Mouse (Mus musculus) G1E-ER4 (cell line): ENCODE measurements around the gene Atf7ip2. TPM values are rescaled to one million over a fixed set of nuclear protein-coding genes. Genes with fewer than 3 reads are reported as not detected.

Experiments
- GATA1 ChIP-seq: IDR thresholded peaks from one replicate; pipeline ENCODE4 v1.8.0; 2012; ENCODE audit warnings: low read length, inconsistent platforms
- polyA plus RNA-seq: library from polyadenylated mRNA; stranded (reverse); fragments of >175 nt; gene quantifications from 2 replicates; pipeline ENCODE4 v1.2.3, GENCODE M21; 2012

The Atf7ip2 gene
- not detected in 2 replicates for polyA plus RNA-seq

DNA sequence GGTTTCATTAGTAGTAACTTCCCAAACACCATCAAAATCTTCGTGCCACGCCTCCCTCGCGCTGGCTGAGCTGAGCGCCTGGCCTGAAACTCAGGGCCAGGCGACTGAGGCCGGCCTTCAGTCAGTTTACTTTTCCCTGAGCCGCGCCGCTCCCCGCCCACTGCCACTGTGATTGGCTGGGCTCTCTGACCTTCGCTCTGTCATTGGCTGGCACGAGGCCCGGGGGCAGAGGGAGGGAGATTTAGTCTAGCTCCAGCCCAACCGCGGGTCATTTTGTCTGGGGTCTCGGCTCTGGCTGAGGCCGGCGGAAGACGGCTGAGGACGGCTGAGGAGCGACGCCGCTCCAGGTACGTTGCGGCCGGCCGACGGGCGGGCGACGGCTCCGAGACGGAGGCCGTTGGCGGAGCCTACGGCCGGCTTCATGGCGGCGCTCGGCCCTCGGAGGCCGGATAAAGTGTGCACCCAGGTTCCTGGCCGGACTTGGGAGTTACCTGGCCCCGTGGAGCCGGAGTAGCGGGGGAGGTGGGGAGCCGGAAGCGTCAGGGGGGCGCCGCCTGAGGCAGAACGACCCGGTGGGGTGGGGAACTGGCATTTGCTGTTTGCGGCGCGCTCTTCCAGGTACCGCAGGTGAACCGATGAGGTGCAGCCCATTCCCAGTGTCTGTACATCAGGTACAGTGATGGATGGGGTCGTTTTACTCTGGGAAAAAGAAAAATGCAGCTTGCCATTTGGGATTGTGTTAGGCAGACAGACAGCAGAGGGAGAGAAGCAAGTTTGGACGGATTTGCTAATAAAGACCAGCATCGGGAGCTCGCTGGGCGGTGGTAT lies at the start of gene Atf7ip2:
Gene Atf7ip2 (plus strand): TSS at position 34 of the 828 bp plus-strand sequence.
- TF ChIP-seq GATA1 = no peak

DNA sequence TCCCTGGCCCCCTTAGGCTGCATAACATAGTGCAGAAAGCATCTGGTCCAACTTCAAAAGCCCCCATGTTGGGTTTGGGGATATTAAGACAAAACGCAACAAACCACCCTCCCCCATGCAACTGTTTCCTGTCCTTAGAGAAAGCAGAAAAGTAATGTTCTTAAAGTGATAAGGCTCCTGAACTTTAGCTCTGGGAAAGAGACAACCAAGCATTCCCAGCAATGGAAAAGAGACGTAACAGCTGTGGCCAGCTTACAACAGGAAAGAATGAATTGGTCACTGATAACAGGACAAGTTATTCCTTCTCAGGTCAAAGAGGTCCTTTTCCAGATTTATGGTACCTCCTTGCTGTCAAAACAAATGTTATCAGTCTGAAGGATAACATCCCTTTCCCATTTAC lies 49.3 kb upstream of the Atf7ip2 start:
- TF ChIP-seq GATA1 = no peak

DNA sequence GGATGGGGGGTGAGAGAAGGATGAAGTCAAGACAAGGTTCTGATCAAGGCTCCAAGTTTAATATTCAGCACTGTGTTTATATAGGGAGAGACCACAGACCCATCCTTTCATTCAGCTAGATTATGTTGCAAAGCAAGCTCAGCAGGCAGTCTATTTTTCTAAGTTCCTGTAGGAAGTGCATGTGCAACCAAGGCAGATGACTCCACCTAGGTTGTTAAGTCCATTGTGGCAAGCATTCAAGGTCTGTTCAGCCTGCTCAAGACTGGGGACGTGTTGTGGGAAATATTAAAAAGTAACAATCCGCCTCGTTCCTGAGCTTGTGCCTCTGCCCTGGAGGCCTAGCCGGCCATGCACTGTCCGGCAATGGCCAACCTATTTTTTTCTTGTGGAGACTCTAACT lies 45.1 kb upstream of the Atf7ip2 start:
- no peak for TF ChIP-seq GATA1

DNA sequence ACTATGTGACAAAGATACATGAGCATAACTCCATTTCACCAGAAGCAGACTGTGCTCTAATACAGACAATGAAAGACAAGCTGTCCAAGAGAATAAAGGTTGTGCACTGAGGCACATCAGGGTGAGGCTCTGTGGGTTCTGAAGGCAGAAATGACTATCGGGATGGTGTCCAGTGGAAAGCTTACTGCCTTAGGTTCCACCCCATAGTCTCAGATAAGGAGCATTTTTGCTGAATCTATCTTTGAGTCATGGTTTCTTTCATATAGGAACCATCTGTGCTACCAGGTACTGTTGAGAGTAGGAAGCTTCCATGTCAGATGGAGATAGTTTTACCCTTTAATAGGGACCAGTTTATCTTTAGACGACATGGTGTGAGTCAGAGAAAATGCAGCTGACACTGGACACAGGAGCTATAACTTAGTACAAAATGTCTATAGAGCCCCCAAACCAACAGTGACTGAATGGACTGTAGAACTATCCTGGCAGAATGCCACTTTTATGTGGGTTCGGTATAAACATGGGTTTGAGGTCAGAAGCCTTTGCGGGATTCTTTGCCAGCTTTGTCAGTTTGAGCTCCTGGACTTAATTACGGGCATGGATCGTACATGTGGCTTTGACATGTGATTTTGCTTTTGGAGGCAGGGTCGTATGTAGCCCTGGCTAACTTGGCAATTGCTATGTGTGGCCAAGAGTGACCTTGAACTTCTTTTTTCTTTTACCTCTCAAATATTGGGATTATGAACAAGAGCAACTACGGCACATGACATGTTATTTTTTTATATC lies 23.2 kb upstream of the Atf7ip2 start:
- TF ChIP-seq GATA1 = no peak

DNA sequence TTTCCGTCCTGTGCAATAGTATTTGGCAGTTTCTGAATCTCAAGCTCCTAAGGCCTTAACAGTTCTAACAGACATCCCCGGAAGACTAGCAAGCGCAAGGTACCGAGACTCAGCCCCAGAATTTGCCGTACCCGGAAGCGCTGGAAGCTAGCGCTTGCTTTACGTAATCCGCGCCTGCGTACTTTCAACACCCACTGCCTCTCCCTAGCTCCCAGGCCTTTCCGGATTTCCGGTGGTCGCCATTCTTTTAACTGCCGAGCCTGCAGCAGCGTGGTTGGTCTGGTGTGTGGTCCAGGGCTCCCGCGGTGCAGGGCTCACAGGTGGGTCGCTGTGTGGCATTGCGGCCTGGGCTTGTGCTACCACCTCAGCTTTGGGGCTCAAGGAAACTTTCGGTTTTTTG lies 22.5 kb upstream of the Atf7ip2 start, which contains the start of gene Rpl39l:
Gene Rpl39l (plus strand): TSS at position 222 of the 400 bp plus-strand sequence.
- no peak for TF ChIP-seq GATA1

DNA sequence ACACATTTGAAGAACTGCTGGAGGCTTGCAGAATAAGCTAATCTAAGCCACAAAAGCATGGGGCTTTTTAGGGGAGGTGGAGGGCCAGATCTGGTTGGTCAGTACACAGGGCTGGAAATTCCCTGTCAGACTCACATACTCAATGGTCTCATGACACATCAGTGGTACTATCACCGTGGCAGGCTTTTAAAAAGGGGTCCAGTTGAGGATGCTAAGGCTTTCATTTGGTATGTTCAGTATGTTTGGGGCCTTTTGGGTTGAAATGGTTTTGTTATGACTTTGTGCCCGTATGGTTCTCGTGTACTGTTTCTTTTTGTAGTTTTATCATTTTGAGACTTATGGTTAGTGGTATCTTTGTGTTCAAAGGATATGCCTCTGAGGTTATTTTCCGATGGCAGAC lies 21.2 kb upstream of the Atf7ip2 start:
- no peak for TF ChIP-seq GATA1

DNA sequence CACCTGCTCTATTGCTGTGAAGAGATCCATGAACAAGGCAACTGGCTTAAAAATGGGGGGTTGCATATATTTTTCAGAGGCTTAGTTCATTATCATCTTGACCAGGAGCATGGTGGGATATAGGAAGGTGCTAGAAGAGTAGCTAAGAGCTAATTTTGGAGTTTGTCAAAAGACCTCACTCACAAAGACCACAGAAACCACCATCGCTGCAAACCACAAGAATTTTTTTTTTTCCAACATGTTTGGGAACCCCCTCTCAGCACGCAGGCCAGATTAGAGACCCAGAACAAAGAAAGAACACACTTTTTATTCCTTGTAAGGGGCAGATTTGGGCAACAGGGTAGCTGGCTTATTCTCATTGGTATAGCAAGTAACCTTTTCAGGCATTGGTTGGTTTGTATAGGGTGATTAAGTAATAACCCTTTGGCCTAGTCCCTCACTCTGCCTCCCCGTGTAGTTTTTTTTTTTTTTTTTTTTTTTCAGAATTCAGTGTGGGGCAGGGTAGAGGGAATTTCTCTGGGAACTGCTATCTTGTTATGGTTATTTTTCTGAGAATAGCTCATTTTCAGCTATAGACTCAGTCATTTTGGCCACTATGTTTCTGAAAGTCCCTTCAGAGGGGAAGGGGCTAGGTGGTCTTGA lies 20.2 kb upstream of the Atf7ip2 start:
- TF ChIP-seq GATA1 = no peak

DNA sequence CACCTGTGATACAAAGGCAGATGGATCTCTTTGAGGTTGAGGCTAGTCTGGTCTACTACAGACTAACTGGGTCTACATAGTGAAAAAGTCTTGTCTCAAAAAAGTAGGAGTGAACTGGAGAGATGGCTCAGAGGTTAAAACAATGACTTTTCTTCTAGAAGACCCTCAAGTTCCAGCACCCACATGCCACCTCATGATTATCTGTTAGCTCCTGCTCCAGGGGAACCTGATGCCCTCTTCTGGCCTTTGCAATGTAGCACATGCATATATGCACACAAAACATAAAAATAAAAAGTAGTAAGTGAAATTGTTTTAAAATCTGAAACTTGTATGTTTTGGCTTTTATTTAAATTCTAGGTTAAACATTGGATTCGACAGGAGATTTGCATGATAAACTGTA lies 16.3 kb downstream of the Atf7ip2 start:
- TF ChIP-seq GATA1 = no peak

DNA sequence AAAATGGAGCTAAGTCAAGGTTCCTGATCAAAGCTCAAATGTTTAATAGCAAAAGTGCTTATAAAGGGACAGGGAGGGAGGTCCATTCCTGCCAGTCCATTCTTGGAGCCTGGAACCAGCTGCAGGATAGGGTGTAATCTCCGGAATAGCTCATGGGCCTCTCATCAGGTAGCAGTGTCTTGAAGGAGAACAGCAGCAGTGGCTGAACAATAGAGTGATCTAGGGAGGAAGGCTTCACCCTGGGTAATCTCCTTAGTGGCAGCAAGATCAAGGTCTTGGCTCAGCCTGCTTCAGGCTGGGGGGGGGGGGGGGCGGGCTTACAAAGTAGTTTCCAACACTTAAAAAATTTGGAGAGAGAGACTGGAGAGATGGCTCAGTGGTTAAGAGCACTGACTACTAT lies 34.8 kb downstream of the Atf7ip2 start:
- no peak for TF ChIP-seq GATA1

DNA sequence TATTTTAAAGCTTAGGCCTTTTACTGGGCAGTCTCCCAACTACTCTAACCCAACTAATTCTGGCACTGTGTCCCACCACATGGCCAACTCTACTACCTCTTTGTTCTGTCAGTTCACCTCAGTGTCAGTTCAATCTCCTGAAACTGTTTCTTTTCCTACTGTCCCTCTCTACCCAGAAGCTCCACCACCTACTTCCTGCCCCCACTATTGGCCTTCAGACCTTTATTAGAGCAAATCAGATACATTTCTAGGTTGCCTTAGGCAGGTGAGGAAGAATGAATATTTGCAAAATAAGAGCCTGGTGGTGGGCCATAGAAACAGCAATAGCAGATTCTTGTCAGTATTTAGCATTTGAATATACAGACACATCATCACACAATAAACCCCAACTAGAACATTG lies 44.1 kb downstream of the Atf7ip2 start:
- no peak for TF ChIP-seq GATA1

DNA sequence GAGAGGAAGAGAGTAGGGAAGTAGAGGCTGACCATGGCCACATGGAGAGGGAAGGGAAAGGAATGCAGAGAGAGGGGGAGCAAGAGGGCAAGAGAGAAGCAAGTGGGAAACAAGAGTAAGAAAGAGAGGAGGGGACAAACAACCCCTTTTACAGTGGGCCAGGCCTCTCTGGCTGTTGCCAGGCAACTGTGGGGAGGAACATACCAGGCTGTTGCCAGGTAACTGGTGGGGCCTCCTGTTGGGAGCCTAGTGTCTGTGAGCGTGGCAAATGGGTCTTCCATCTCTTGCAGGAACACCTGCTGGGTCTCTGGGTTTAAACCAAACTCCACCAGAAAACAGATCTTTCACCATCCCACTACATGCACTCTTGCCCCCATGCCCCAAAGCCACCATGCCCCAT lies 61.5 kb downstream of the Atf7ip2 start:
- TF ChIP-seq GATA1 = no peak

DNA sequence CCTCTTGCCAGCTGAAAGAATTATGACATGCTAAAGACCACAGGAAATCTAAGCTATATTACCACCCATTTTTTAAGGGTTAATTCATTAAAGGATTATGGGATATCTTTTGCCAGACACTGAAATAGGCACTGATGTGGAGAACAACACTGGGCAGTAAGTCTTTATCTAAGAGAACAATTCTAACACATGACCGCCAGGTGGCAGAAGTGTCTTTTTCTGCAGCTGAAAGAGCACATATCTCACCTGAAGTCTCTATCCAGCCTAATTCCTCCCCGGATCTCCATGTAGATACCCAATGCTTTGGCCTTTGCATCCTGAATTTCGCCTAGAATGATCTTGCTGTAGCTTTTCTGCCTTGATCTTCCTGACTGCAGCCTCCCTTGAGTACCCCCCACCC lies 79.7 kb downstream of the Atf7ip2 start:
- TF ChIP-seq GATA1 = no peak

DNA sequence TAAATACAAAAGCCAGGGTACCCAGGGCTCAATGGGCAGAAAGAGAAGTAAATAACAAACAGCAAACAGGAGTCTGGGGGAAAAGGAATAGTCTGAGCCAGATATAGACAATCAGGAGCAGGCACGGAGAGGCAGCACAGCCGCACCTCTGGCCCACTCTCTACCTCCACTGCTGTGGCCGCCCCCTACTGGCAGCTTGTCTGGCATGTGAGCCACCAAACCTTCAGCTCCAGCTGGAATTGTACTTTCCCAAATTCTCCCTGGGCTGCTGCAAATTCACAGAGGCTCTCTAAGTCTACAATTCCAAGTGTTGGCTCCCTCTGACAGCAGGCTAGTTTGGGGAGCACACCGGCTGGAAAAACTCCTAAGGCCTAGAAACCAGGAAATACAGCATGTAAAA lies 82.0 kb downstream of the Atf7ip2 start:
- TF ChIP-seq GATA1 = no peak

DNA sequence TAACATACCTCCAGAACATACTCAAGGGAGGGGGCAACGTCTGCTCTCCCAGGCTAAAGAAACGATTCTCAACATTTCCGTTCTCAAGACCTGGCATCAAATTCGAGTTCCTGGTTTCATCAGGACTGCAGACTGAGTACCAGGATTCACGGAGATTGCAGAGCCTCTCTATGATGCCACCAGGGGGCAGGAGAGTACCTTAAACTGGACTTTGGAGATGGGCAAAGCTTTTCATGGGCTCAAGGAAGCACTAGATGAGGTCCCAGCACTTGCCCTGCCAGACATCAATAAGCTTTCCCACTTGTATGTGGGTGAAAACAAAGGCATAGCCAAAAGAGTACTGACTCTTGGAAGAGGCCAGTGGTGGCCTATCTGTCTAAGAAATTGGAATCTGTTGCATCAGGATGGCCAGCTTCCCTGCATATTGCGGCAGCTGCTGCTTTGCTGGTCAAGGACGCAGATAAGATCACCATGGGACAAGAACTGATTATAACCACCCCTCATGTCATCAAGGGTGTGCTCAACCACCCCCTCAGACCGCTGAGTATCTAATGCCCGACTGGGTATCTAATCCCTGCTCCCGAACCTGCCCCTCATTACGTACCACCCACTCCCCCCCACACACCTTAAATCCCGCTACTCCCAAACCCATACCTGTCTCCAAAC lies 87.9 kb downstream of the Atf7ip2 start:
- no peak for TF ChIP-seq GATA1

DNA sequence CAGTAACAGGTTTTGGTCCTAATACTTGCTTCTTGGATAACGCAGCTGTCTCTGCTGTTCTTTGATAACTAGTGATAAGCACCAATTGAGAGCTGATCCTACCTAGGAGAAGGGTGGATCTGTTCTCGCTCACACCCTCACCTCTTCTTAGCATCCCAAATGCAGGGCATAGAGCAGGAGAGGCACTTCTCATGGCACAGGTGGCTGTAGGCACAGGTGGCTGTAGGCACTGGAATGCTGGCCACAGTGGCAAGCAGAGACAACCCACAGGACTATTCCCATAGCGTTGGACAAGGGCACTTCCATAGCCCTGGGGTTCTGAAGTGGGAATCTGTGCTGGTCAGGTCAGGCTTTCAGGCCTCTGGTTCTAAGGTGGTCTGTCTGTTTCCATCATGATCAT lies 89.4 kb downstream of the Atf7ip2 start:
- TF ChIP-seq GATA1 = no peak
